Mouse (Mus musculus) heart, adult 8-10 months (tissue): ENCODE data around the gene I0C0044D17Rik. TPM values are rescaled to one million over a fixed set of nuclear protein-coding genes. Genes with fewer than 3 reads are reported as not detected.
"Not testable (repeated sequence)": the region's sequence is repeated elsewhere in the genome, so short reads cannot be mapped to it uniquely, and the experiment has no call there.

Source experiments
- DNase-seq: peaks from one replicate; pipeline ENCODE4 v3.0.0; 2022; ENCODE audit warnings: low spot score
- total RNA-seq, 4 experiments: library from RNA; stranded (reverse); gene quantifications; 2 replicates each; pipeline ENCODE4 v1.2.4; 2022

Gene I0C0044D17Rik
- not detected for total RNA-seq

DNA sequence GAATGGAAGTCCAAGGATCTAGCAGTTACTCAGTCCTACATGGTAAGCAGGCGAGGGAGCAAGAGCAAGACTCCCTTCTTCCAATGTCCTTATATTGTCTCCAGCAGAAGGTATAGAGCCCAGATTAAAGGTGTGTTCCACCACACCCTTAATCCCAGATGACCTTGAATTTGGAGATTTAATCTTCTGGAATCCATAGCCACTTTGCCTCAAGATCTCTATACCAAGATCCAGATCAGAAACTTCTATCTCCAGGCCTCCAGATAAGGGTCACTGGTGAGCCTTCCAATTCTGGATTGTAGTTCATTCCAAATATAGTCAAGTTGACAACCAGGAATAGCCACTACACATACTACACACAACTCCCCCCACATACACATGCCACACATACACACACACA, at the start of gene I0C0044D17Rik:
Gene I0C0044D17Rik (minus strand): TSS at position 101 of the 400 bp plus-strand sequence.
- not testable (repeated sequence) for DNase-seq

DNA sequence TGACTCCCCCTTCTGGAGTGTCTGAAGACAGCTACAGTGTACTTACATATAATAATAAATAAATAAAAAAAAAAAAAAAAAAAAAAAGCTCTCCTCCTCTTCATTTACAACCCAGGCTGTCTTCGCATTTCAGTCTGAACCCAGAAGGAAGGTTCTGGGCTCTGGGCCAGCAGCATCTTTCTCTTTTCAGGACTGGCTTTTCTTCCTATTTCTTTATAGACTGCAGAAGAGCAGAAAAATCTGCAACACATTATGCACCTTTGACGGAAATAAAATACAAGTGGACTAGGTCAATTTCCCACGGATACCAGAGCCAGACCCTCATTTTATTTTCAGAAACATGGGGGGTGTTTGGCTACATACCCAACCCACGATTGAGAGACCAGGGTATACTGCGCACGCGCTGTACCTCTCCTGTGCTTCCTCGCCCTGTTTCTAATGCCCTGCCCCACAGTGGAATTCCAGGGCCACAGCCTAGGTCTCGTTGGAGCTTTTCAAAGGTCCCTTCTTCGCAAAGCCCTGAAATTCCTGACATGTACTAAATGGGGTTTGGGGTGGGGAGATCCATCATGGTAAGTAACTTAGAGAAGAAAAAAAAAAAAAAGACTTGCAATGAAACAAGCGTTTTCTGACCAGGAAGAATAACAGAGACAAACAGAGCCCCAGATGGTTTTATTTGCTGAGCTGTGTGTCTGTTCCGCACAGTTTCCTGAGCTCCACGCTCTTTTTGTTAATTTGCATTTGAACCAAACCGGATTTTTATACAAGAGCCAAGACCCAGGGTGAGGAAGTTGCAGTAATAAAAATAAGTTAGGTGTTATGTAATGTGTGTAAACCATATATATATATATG, 42.0 kb upstream of the I0C0044D17Rik start:
- no peak for DNase-seq

DNA sequence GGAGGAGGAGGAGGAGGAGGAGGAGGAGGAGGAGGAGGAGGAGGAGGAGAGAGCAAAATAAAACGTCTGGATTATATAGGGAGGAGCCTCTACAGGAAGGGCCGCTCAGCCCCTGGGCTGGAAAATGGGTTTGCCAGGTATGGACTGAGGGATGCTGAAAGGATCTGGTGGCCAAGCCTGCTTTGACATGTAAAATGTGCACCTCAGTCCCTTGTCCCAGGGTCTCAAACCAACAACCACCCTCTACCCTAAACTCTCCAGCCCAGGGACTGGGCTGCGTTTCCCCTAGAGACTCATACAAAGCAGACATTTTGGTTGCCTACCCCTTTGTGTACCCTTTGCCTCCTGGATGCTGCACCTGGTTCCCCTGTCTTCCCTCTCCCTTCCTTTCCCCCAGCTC, 40.9 kb upstream of the I0C0044D17Rik start:
- DNase-seq: no peak

DNA sequence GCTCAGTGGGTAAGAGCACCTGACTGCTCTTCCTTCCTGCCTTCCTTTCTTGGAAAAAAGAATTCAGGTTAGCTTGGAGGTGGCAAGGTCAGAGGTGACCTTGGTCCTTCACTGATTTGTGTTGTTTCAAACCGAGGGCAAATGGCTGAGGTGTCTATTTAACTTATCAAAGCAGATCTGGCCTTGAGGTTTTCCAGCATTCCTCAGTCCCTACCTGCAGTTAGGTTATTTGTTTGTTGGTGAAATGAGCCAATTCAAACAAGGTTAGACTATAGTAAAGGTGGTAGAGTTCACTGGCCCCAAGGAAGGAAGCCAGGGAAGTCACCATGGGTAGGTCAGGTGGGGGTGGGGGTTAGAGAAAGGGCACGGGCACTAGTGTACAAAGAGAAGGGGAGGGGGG, 40.5 kb upstream of the I0C0044D17Rik start:
- DNase-seq: no peak

DNA sequence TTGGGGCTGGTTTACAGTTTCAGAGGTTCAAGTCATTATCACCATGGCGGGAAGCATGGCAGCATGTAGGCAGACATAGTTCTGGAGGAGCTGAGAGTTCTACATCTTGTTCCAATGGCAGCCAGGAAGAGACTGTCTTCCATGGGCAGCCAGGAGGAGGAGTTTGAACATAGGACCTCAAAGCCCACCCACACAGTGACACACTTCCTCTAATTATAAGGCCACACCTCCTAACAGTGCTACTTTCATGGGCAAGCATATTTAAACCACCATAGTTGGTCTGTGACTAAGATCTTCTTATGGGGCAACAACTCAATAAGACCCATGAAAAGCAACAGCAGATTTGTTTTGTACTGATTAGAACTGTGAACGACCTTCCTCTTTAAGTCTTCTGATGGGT, 39.8 kb upstream of the I0C0044D17Rik start:
- DNase-seq: no peak

DNA sequence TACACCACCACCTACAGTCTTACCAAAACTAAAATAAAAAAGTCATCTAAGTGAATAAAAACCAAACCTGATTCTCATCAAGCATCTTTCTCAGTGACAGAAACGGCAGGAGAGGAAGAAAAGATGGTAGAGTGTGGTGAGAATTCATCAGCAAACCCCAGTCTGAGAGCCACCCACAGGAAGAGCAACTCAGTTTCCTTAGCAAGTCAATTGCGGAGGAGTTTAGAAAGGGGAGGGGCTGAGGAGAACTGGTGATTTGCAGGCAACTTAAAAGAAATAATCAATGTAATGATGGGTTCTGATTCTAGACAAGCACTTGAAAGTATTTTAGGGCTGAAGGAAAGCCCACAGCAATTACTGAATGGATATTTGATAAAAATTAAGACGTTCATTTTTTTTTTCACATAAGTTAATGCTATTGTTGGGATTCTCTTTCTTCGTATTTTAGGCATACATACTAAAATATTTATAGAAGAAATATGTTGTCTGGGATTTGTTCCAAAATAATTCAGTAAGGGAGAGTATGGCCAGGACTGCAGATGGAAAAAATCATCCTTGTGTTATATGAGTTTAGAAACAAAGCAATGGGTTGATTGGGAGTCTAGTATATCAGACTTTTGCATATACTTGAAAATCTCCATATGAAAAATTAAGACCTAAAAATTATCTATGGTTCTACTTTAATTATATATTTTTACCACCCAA, 34.7 kb upstream of the I0C0044D17Rik start:
- no peak for DNase-seq

DNA sequence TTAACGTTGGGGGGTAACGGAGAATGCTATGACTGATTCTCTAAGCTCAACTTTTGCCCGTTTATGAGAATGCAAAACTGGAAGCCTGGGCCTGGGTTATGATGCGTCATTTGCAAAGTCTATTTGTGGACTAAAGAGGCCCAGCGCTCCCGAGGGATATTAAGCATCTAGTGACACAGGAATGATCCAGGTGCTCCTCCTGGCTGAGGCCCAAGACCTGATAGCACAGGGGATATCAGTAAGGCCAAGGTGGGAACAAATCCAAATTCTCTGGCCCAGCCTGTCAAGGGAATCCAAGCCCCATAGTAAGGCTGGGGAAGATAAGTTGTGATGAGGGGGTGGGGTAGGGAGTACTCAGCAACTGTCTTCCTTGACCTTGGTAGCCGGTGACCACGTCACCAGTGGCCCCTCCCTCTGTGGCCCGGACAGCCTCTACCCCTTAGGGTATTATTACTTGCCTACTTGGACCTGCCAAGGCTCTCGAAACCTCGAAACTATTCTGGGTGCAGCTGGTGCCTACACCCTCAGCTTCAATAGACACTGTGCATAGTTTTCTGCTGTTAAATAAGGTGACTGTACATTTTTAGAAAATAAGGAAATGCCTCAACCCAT, 33.5 kb upstream of the I0C0044D17Rik start:
- DNase-seq: no peak

DNA sequence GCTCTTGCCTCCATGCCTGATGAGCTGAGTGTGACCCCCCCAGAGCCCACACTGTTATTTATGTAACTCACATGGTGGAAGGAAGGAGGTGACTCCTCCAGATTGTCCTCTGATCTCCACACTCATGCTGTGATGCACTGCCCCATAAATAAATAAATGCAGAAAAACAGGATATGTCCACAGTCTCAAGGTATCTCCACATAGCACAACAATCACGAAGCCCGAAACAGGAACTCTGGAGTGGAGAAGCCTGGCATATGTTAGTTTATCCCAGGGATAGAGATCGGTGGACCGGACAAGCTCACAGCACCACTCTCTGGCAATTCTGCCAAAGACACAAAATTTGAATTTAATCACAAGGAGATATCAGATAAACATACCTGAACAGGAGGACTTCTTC, 30.3 kb upstream of the I0C0044D17Rik start:
- DNase-seq: no peak

DNA sequence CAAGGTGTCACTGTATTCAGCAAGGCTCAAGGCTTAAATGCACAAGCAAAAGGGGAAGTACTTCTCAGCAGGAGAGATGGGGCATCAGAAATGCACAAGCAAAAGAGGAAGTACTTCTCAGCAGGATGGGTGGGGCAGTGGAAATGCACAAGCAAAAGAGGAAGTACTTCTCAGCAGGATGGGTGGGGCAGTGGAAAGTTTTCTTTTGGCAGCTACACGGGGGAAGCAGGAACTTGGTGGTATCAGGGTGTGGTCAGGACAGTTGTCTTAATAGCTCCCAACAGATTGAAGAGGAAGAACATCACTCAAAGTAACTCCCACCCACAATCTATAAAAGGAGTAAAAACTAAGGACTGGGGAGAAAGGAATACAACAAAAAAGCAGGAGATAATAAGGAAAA, 26.8 kb upstream of the I0C0044D17Rik start:
- DNase-seq: not testable (repeated sequence)

DNA sequence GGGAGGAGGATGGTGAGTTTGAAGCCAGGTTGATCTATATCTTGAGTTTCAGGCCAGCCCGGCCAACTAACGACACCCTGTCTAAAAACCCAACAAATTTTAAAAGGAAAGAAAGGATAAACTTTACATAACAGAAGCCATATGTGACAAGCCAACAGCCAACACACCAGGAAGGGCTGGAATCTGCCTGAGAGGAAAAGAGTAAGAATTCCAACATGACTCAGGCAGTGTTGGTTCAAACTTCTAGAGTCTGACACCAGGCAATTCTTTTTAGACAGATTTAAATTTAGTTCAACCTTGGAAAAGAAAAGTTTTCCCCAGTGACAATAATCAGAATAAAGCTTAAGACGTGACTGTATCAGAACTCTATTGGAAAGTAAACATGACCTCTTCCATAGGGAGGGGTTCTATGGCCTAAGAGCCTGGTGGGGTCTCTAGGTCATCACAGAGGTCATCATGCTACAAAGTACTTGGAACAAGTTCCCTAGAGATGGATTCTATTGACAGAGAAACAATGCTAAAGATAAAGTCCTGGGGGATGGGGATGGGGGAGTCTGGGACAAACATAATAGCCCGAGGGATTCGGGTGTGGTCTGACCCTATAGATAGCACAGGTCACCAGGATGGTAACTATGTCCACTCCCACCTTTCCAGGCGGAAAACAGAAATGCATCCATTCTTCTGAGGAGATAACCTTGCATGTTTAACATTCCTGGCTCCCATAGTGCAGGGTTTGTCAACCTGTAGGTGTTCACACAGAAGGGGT, 23.7 kb upstream of the I0C0044D17Rik start:
- no peak for DNase-seq

DNA sequence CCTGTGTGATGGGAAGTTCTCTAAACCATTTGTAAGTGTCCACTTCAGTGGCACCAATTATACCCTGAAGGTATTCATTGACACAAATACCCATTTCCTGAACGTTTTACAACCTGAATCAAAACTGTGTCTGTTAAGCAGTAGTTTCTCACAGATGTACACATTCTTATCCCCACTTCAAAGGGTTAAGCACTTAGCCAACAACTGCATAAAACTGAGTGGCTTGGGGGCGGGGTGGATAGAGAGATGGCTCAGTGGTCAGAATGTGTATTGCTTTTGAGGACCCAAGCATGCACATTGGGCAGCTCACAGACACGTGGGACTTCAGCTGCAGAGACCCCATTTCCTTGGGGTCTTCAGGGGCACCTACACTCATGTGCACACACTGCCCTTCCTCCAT, 22.8 kb upstream of the I0C0044D17Rik start:
- no peak for DNase-seq

DNA sequence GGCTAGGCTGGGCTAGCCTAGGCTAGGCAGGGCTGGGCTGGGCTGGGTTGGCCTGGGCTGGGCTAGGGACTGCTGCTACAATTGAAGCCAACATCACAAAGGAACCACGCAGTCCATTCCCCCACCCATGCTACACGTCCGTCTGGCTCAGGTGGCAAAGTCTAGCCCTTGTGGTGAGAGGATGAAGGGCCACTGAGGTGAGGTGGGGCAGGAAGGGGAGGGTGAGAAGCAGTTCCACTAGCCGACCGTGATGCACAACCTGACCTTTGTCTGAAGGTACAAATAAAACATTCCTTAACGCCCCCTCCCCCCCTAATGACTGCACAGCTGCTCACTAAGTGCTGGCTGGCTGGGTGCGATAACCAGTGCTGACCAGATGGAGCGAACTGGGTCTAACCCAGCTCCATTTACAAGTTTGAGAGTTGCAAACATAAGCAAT, 22.1 kb upstream of the I0C0044D17Rik start:
- DNase-seq: no peak

DNA sequence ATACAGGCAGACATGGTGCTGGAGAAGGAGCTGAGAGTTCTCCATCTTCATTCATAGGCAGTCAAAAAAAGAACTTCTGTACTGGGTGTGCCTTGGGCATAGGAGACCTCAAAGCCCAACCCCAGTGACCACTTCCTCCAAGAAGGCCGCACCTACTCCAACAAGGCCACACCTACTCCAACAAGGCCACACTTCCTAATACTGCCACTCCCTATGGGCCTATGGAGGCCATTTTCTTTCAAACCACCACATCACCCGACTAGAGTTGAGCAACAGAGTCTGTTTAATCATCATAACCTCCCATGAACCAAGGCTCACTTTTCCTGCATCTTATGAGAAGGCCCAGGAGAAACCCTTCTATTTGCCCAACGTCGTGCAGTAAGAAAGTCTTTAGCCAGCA, 21.6 kb upstream of the I0C0044D17Rik start:
- no peak for DNase-seq

DNA sequence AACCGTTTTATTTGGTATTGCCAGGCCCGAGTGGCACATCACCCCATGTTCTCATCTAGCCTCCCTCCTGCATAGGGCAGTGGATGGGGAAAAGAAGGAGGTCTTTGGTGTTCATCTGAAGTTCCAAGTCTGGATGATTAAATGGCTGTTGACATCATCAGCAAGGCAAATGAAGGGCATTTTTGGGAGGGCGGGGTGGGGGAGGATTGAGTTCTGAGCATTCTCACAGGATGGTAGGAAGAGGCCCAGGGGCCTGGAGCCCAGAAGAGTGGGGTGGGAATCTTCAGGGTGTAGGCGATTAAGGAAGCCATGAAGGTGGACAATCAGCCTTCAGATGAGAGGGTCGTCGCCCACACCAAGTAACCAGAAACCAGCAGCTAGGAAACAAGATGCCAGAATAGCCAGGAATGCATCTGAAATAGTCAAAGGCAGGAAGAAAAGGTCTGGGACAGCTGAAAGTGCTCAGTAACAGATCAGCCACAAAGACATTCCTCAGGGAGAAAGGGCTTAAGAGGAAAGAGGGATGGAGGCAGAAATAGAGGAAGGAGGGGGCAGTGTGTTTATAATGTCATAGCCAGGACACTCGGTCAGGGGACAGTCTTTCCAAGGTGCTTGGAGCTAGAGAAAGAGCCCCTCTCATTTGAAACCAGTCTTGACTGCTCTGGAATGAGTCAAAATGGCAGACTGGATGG, 20.4 kb upstream of the I0C0044D17Rik start:
- DNase-seq: no peak

DNA sequence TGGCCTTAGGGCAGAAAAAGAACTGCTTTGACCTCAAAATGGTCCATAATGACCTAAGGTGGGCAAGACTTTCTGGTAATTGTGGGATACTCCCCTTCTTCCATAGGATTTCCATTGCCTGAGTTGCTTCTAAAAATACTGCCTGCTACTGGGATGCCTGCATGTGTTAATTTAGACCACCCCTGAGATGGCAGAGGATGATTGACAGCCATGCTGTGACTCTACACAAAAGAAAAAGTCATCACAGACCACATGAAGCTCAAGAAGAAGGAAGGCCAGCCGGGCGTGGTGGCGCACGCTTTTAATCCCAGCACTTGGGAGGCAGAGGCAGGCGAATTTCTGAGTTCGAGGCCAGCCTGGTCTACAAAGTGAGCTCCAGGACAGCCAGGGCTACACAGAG, 17.6 kb upstream of the I0C0044D17Rik start:
- not testable (repeated sequence) for DNase-seq

DNA sequence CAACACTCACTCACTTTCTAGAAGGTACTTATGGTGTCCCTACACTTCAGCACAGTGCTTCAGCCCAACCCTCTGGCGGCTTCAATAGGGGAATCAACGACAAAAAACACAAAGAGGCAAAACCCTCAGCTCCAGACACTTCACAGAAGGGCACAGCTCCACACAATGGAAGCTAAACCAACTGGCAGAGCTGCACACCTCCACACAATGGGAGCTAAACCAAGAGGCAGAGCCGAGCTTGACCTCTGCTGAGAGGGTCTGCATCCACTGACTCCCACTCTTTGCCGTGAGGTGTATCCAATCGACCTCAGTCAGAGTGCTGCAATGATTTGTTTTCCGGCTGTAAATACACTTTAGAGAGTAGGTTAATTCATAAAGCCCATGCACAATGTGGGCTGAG, 16.9 kb upstream of the I0C0044D17Rik start:
- no peak for DNase-seq

DNA sequence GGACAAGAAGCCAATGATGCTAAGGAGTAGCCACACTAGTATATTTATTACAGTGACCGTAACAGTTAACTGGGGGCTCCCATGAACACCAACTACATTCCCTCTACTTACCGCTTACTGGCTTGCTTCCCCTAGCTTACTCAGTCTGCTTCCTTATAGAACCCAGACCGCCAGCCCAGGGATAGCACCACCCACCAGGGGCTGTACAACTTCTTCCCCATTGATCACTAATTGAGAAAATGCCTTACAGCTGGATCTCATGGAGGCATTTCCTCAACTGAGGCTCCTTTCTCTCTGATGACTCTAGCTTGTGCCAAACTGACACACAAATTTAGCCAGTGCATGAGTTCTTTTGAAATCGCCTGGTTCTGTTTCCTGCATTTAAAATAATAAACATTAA, 15.3 kb upstream of the I0C0044D17Rik start:
- DNase-seq: no peak

DNA sequence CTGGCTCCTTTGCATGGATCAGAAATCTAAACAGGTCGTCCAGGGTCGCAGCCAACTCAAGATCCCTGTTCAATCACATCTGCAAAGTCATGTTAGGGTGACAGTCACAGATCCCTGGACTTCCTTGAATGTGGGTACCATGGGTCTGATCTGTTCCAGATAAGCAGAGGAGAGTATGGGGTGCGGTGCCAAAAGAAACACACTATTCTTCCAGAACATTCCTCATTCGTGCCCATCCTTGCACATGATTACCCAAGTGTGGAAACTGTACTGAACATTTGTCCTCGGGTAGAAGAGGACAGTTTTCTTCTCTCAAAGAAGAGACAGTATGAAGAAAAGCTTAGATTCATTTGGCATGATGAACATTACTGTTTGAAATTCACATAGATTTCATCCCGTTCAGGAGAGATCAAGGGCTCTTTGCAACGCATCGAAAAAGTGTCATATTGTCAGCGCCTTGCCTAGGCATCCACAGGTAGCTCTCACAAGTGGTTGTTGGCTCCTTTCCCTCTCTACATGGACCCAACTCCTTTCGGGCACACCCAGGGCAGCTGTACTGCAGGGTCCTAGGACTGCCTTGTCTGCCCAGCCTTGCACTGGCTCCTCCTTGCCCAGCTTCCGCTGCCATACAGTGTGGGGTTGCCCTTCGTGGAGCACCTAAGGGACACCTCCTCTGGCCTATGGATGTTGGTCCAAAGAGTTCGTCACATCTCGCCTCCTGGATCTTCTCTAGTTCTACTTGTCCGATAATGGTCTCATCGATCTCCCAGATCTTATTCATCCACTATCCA, 14.3 kb upstream of the I0C0044D17Rik start:
- DNase-seq: no peak

DNA sequence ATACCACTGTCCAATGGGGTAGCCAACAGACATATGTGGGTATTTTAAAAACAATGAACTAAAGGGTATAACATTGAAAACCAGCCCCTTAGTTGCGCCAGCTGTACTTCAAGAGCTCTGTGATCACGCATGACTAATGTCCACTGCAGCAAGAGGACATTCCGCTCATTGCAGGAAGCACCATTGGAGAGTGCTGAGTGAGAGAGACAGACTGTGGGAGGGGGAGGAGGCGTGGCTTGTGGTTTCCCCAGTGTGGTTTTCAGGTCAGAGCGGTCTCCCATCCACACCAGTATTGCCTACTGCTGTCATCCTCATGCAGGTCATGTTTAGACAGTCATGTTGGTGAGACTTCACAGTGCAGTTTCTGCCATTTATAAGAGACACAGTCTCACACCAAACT, 12.9 kb upstream of the I0C0044D17Rik start:
- no peak for DNase-seq

DNA sequence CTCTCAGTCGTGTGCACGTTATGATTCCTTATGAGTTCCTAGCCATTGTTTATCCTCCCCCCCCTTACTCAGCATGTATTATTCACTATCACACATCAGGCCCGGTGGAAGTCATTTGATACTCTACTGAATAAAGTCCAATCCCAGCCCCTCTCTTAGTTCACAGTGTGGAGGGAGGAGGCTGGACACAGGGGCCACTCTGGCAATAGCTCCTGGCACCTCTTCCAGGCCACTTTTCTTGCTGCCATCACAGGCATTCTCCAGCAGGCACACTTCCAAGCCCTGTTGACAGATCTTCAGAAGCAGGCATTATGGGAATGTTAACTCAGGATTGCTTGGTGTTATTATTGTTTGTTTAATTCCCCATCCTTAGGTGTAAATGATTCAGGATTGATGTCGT, 11.1 kb upstream of the I0C0044D17Rik start:
- DNase-seq: no peak
